Mouse (Mus musculus) monocyte, adult 2 months (primary cell): ENCODE results near the gene Ino80e.

Experiments
- DNase-seq, 2 experiments: peaks; one replicate each; pipeline ENCODE4 v3.0.0; 2022; ENCODE audit warnings: low spot score in 2 of 2, low read depth in 1 of 2

Gene Ino80e

DNA sequence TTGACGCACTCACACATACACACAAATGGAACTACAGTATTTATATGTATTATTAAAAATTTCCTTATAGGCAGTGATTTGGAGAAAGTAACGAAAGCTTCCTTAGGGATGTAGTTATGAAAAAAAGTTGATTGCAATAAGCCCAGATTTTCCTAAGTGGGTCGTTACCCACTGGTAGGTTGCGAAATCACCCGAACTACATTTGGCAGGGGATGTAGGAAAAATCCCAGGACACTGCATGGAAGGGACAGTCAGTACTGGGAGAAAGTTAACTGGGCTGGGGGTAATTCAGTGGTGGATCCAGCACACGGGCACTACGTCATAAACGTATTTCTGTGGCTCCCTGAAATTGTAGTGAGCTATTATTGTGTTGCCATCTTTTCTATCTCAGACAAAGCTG is 45.7 kb downstream of the Ino80e start:
- no peak for DNase-seq

DNA sequence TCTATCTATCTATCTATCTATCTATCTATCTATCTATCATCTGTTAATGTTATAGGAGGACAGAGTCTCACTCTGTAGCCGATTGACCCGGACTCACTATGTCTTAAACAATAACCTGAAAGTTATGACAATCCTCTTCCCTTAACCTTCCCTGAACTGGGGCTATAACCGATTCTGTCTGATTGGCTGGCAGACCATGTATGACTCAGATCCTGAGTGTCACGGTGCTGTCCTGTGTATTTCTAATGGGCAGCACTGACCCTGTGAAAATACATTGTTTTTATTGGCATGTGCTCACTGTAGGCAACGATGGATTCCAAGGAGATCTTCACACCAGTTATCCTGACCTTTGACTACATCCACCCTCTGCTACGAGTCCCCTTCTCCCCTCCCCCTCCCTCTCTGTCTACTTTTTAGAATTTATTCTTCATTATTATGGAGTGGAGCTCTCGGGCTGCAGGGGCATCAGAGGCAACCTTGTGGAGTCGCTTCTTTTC is 46.4 kb downstream of the Ino80e start:
- DNase-seq: no peak

DNA sequence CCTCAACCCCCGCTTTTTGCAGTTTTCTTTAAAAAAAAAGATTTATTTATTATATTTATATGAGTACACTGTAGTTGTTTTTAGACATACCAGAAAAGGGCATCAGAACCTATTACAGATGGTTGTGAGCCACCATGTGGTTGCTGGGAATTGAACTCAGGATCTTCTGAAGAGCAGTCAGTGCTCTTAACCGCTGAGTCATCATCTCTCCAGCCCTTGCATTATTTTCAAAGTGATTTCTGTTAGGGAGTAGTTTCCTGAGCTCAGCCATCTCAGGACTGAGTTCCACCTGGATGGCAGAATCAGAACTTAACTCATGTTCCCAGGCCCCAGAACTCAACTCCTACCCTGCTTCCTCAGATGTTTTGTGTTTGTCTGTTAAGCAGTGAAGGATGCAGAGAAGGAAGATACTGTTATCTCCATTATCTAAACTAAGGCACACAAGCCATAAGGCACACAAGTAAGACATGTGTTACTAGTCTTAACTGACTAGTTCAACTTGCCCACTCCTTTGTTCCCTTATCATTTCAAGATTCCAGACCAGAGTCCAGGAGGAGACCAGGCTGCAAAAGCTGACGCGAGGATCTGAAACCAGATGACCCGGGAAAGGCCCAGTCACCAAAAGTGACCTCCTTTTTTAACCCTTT is 52.3 kb downstream of the Ino80e start:
- DNase-seq: no peak

DNA sequence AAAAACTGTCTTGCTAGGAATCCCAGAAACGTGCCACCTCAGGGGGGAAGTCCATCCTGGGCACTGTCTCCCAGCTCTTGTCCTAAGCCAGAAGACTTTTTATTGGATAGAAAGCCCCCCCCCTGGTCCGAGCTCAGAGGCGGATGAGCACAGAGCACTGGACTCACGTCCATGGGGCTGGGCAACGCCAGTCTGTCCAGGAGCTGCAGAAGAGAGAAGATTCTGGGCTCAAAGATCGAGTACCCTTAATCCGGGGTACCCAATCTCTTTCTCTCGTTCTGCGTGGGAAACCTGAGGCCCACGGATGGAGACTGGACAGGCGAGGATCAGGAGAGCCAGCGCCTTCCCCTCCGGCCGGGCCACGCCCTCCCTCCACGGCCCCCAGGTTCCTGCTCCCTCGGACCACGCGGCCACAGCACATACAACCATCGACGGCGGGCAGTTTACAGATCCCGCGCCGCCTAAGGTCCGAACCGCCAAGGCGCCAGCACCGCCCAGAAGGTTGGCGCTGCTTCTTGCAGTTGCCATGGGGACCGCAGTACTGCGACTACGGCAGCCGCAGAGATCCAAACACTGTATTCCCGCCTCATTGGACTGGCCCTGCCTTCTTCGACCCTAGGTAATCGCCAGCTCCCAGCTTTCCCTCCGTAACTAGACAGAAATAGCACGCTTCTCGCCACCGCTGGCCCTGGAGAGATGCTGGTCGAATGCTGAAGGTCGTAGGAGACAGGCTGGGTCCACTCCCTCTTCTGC is 53.3 kb downstream of the Ino80e start:
- no peak for DNase-seq

GRCm38 (mm10) chr7:126807405-126807804 is 54.8 kb downstream of the Ino80e start:
- DNase-seq: no peak

DNA sequence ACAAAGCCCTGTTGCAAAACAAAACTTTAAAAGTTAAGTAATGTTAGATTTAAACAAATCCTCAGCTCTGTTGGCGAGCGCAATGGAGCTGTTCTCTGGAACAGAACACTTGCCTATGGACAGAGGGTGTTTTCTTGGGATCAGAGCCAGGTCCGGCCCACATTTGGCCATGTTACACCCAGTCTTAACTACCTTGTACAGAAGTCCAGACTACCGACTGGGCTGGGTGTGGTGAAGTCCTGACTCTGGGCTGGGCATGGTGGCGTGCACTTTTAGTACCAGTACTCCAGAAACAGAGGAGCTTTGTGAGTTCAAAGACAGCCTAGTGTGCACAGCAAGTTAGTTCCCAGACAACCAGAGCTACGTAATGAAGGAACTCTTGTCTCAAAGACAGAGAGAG is 55.2 kb downstream of the Ino80e start:
- no peak for DNase-seq

- no peak for DNase-seq
These were observed 58.4 kb downstream of the Ino80e start for GRCm38 (mm10) chr7:126803751-126804150.

DNA sequence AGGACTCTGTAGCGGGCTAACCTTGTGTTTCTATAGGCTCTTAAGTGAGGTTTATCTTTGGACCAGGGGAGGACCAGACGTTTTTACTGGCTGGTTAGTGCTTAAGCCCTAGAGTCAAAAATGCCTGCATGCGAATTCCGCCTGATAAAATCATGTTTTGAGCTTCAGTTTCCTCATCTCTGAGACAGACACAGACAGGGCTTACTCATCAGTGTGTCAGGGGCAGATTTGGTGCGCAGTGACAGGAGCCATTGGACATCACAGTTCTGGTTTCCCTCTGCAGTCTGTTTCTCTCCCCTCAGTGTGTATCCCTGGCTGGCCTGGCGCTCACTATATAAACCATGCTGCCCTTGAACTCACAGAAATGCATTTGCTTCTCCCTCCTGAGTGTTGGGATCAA is 59.0 kb downstream of the Ino80e start:
- DNase-seq: no peak

DNA sequence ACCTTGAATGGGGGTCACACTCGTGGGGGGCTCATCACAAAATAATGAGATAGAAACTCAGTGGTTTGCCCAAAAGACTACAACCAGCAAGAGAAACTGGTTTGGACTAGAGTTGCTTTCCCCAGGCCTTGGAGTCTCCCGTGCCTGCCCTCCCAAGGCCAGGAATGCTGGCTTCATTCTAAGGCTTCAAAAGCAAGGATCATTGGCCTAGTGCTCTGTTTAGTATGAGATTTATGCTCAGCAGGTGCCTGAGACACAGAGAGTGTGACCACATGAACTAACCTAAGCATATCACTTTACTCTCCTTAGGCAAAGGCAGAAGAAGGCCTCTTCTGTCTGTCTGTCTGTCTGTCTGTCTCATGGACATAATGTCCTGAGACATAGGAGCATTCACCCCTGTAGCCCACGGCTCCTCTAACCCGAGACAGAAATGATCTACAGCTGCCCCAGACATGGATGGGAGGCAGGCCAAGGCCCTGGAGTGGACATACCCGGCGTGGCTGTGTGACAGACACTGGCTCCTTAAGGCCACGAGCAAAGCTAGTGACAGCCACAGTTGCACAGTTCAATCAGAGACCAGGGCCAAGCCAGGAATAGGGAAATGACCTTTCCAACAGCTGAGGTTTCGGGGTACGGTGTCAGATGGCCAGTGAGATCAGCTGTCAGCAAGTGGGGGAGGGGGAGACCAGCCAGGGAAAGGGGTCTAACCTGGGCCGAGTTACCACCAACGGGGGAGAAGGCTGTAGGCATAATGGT is 59.9 kb downstream of the Ino80e start:
- DNase-seq: no peak

GRCm38 (mm10) chr7:126801057-126801422 is 61.1 kb downstream of the Ino80e start:
- no peak for DNase-seq
